Mouse (Mus musculus) CH12.LX (cell line): ENCODE data around the gene Gnb1. TPM values are rescaled to one million over a fixed set of nuclear protein-coding genes. Genes with fewer than 3 reads are reported as not detected.

Source experiments
- DNase-seq: peaks from one replicate; pipeline ENCODE4 v3.0.0-alpha.2; 2013; ENCODE audit errors: extremely low read depth
- H3K27ac ChIP-seq: 2 replicates; pipeline ENCODE4 v1.5.1; 2012; ENCODE audit warnings: low read depth, mild to moderate bottlenecking, control low read depth, moderate library complexity; ENCODE audit not compliant: insufficient read depth
- H3K27me3 ChIP-seq: replicated peaks from 2 replicates; pipeline ENCODE3; 2012; ENCODE audit warnings: inconsistent platforms
- H3K36me3 ChIP-seq, 2 experiments: replicated peaks in 1 of 2; 2 replicates each; pipeline versions ENCODE3 to v1.6.1; 2012; ENCODE audit warnings: inconsistent platforms in 1 of 2, low read length in 1 of 2, mild to moderate bottlenecking in 1 of 2, mixed read lengths in 1 of 2, moderate library complexity in 1 of 2; ENCODE audit not compliant: control insufficient read depth in 1 of 2, insufficient read depth in 1 of 2
- H3K4me1 ChIP-seq, 2 experiments: 2 replicates each; pipeline ENCODE4 v1.6.1; 2012; ENCODE audit warnings: inconsistent platforms in 1 of 2, moderate library complexity in 1 of 2; ENCODE audit not compliant: insufficient read depth in 2 of 2, control insufficient read depth in 1 of 2
- H3K4me2 ChIP-seq: 2 replicates; pipeline ENCODE4 v1.6.1; 2012; ENCODE audit warnings: low read depth, mild to moderate bottlenecking, control low read depth; ENCODE audit not compliant: poor library complexity, insufficient read depth, severe bottlenecking
- H3K4me3 ChIP-seq, 3 experiments: fragments of 150-350 bp in 1 of 3; sonication (generic) in 1 of 3; replicated peaks in 1 of 3; 2 replicates each; pipeline versions ENCODE3 to v1.5.1; 2011 to 2012; ENCODE audit warnings: low read depth in 2 of 3, low read length in 2 of 3, mild to moderate bottlenecking in 2 of 3, moderate library complexity in 2 of 3, control low read depth in 1 of 3, improper control_type of control experiment in 1 of 3, inconsistent platforms in 1 of 3, mixed read lengths in 1 of 3; ENCODE audit not compliant: poor library complexity in 1 of 3
- H3K79me2 ChIP-seq: replicated peaks from 2 replicates; pipeline ENCODE4 v1.6.1; 2012; ENCODE audit warnings: mild to moderate bottlenecking, moderate library complexity; ENCODE audit not compliant: control insufficient read depth, poor library complexity, insufficient read depth, severe bottlenecking; ENCODE audit errors: extremely low read depth
- H3K9ac ChIP-seq: 2 replicates; pipeline ENCODE4 v1.6.1; 2012; ENCODE audit warnings: low read depth, mild to moderate bottlenecking, control low read depth, moderate library complexity; ENCODE audit not compliant: insufficient read depth
- H3K9me3 ChIP-seq: replicated peaks from 2 replicates; pipeline ENCODE3; 2012; ENCODE audit warnings: low read length, inconsistent platforms, mixed read lengths
- BHLHE40 ChIP-seq: IDR thresholded peaks from 2 replicates; pipeline ENCODE4 v1.6.1; 2011; ENCODE audit warnings: mild to moderate bottlenecking, low read depth, low read length, improper control_type of control experiment
- CTCF ChIP-seq, 2 experiments: IDR thresholded peaks in 1 of 2; conservative IDR thresholded peaks in 1 of 2; 2 replicates each; pipeline ENCODE4 v1.5.1; 2011 to 2012; ENCODE audit warnings: low read depth in 2 of 2, low read length in 2 of 2, improper control_type of control experiment in 1 of 2, inconsistent platforms in 1 of 2, mild to moderate bottlenecking in 1 of 2, moderate library complexity in 1 of 2
- E2F4 ChIP-seq: IDR thresholded peaks from 2 replicates; pipeline ENCODE4 v1.6.1; 2011; ENCODE audit warnings: low read depth, low read length, improper control_type of control experiment; ENCODE audit not compliant: insufficient replicate concordance
- EP300 ChIP-seq: IDR thresholded peaks from 2 replicates; pipeline ENCODE4 v1.6.1; 2011; ENCODE audit warnings: low read length, improper control_type of control experiment
- GABPA ChIP-seq: IDR thresholded peaks from 2 replicates; pipeline ENCODE4 v1.6.1; 2012; ENCODE audit warnings: low read depth, low read length, improper control_type of control experiment, inconsistent platforms; ENCODE audit not compliant: insufficient replicate concordance
- HCFC1 ChIP-seq: IDR thresholded peaks from 2 replicates; pipeline ENCODE4 v1.6.1; 2012; ENCODE audit warnings: low read depth, mild to moderate bottlenecking, inconsistent platforms, low read length, improper control_type of control experiment
- JUND ChIP-seq: conservative IDR thresholded peaks from 2 replicates; pipeline ENCODE4 v1.6.1; 2011; ENCODE audit warnings: low read depth, low read length, improper control_type of control experiment
- MAX ChIP-seq: IDR thresholded peaks from 2 replicates; pipeline ENCODE4 v1.6.1; 2011; ENCODE audit warnings: low read length, improper control_type of control experiment
- MEF2A ChIP-seq: IDR thresholded peaks from 2 replicates; pipeline ENCODE4 v1.6.1; 2014; ENCODE audit warnings: low read depth, mild to moderate bottlenecking, inconsistent platforms, low read length, improper control_type of control experiment, borderline replicate concordance
- MYC ChIP-seq: IDR thresholded peaks from 2 replicates; pipeline ENCODE4 v1.6.1; 2011; ENCODE audit warnings: low read depth, mild to moderate bottlenecking, improper control_type of control experiment, low read length
- NELFE ChIP-seq: IDR thresholded peaks from 2 replicates; pipeline ENCODE4 v1.6.1; 2011; ENCODE audit warnings: low read depth, low read length, improper control_type of control experiment
- NRF1 ChIP-seq: IDR thresholded peaks from 2 replicates; pipeline ENCODE4 v1.6.1; 2014; ENCODE audit warnings: low read depth, mild to moderate bottlenecking, inconsistent platforms, low read length, improper control_type of control experiment, moderate library complexity
- PAX5 ChIP-seq: IDR thresholded peaks from 2 replicates; pipeline ENCODE4 v1.6.1; 2012; ENCODE audit warnings: low read length, inconsistent platforms, mixed read lengths
- SIN3A ChIP-seq: IDR thresholded peaks from 2 replicates; pipeline ENCODE4 v1.6.1; 2012; ENCODE audit warnings: low read length, improper control_type of control experiment, inconsistent platforms
- SMC3 ChIP-seq: IDR thresholded peaks from 2 replicates; pipeline ENCODE4 v1.6.1; 2011; ENCODE audit warnings: low read depth, low read length, improper control_type of control experiment
- TCF12 ChIP-seq: IDR thresholded peaks from 2 replicates; pipeline ENCODE4 v1.6.1; 2014; ENCODE audit warnings: low read depth, mild to moderate bottlenecking, inconsistent platforms, low read length, improper control_type of control experiment
- UBTF ChIP-seq: IDR thresholded peaks from 2 replicates; pipeline ENCODE4 v1.6.1; 2012; ENCODE audit warnings: low read depth, mild to moderate bottlenecking, inconsistent platforms, low read length, improper control_type of control experiment, moderate library complexity
- ZC3H11A ChIP-seq: IDR thresholded peaks from 2 replicates; pipeline ENCODE4 v1.6.1; 2012; ENCODE audit warnings: low read depth, mild to moderate bottlenecking, inconsistent platforms, low read length, improper control_type of control experiment
- ZKSCAN1 ChIP-seq: IDR thresholded peaks from 2 replicates; pipeline ENCODE4 v1.6.1; 2012; ENCODE audit warnings: low read depth, inconsistent platforms, low read length, improper control_type of control experiment, borderline replicate concordance
- ZMIZ1 ChIP-seq: IDR thresholded peaks from 2 replicates; pipeline ENCODE4 v1.6.1; 2012; ENCODE audit warnings: low read depth, mild to moderate bottlenecking, inconsistent platforms, low read length, improper control_type of control experiment
- ZNF384 ChIP-seq: IDR thresholded peaks from 2 replicates; pipeline ENCODE4 v1.6.1; 2012; ENCODE audit warnings: low read depth, low read length, improper control_type of control experiment, inconsistent platforms
- dilution Hi-C: fragments of 300-500 bp; cut with MboI; formaldehyde crosslinking; loops from 2 replicates; pipeline ENCODE4 v1.14.3; 2020; ENCODE audit warnings: low sequenced_read_pairs; ENCODE audit not compliant: extremely low pct_unique_long_range_greater_than_20kb, extremely low pct_ligation_motif_present
- in situ Hi-C: fragments of 300-500 bp; cut with MboI; formaldehyde crosslinking; loops from 3 replicates; pipeline ENCODE4 v1.14.3; 2019; ENCODE audit warnings: low sequenced_read_pairs, low pct_ligation_motif_present, low pct_unique_long_range_greater_than_20kb, mixed read lengths
- polyA plus RNA-seq: library from polyadenylated mRNA; unstranded; fragments of >175 nt; gene quantifications from 2 replicates; pipeline ENCODE4 v1.2.1, GENCODE M21; 2012; ENCODE audit warnings: low read depth; ENCODE audit not compliant: insufficient read length
- total RNA-seq, 2 experiments: library from RNA; depleted of rRNA; stranded (reverse); fragments of 300-350 nt in 1 of 2; fragments of >200 nt in 1 of 2; gene quantifications; 2 replicates each; pipeline ENCODE4 v1.2.3; 2012 to 2014

Gnb1 gene
- total and polyA plus RNA-seq, 3 experiments = 88.0 to 407 (median 134) TPM

GRCm38 (mm10) chr4:155573876-155574275 lies 82.7 kb downstream of the Gnb1 start:
- Histone ChIP-seq H3K4me3 (no peak overlapping the region), H3K27ac (no peak overlapping the region), H3K36me3 (peaks cover 20 to 71% of the 10 kb centered on the region in 2 experiments), H3K27me3 (no peaks in the 10 kb centered on the region), H3K9ac (no peak overlapping the region), H3K4me2 (no peak overlapping the region), H3K79me2 (peaks cover 62% of the 10 kb centered on the region), H3K4me1 (peaks cover 6 to 48% of the 10 kb centered on the region in 2 experiments; a peak in 3 of 4 replicates), H3K9me3 (no peaks in the 10 kb centered on the region)
- TF ChIP-seq ZC3H11A = no peak
- no peak for TF ChIP-seq GABPA
- TF ChIP-seq EP300 = no peak
- no peak for TF ChIP-seq ZKSCAN1
- TF ChIP-seq BHLHE40 = no peak
- no peak for TF ChIP-seq NELFE
- TF ChIP-seq PAX5 = no peak
- no peak for TF ChIP-seq CTCF (conservative IDR thresholded peaks at IDR 0.05 in 1 of 2, IDR thresholded peaks at IDR 0.05 in 1 of 2; ENCODE audit: low read depth in 2 of 2, low read length in 2 of 2)
- no peak for TF ChIP-seq TCF12
- no peak for TF ChIP-seq E2F4
- TF ChIP-seq SMC3 = no peak
- no peak for TF ChIP-seq HCFC1
- no peak for TF ChIP-seq MAX
- TF ChIP-seq MYC = no peak
- TF ChIP-seq ZNF384 = no peak
- TF ChIP-seq ZMIZ1 = no peak
- no peak for TF ChIP-seq MEF2A
- no peak for TF ChIP-seq NRF1
- no peak for TF ChIP-seq SIN3A
- TF ChIP-seq UBTF = no peak
- dilution Hi-C loops = no loop called here
- DNase-seq = no peak
- in situ Hi-C loops = loop anchor here (10.0 kb wide), 1 partner anchor 209 kb away; the partner anchor contains the start of gene Prkcz

- DNase-seq = no peak
- peaks cover 6 to 41% of the 10 kb centered on the region in 2 experiments; a peak in 3 of 4 replicates for H3K4me1 ChIP-seq
- in situ Hi-C loops = loop anchor here (10.0 kb wide), 1 partner anchor 210 kb away; the partner anchor contains the start of gene Prkcz
Observed at GRCm38 (mm10) chr4:155574931-155575330, 83.8 kb downstream of the Gnb1 start.

More at GRCm38 (mm10) chr4:155574931-155575330, 83.8 kb downstream of the Gnb1 start:
- H3K27ac ChIP-seq = no peak overlapping the region
- peaks cover 28 to 76% of the 10 kb centered on the region in 2 experiments for H3K36me3 ChIP-seq
- no peak overlapping the region for H3K4me2 ChIP-seq
- no peak overlapping the region for H3K4me3 ChIP-seq
- TF ChIP-seq JUND = no peak
- TF ChIP-seq ZKSCAN1 = no peak
- no peak for TF ChIP-seq SIN3A
- dilution Hi-C loops = no loop called here
- no peak overlapping the region for H3K9ac ChIP-seq
- peaks cover 52% of the 10 kb centered on the region for H3K79me2 ChIP-seq
- no peaks in the 10 kb centered on the region for H3K27me3 ChIP-seq
- H3K9me3 ChIP-seq = no peaks in the 10 kb centered on the region
